Mouse (Mus musculus) cortical plate, adult 2 months (tissue): ENCODE results near the gene Cfc1.

ENCODE experiments used
- CTCF ChIP-seq: fragments of 200-500 bp; IDR thresholded peaks from 2 replicates; pipeline ENCODE4 v1.5.1; 2011; ENCODE audit warnings: mild to moderate bottlenecking, control low read depth, low read length; ENCODE audit not compliant: insufficient read depth; ENCODE audit errors: extremely low read depth
- POLR2A ChIP-seq: fragments of 200-500 bp; IDR thresholded peaks from 2 replicates; pipeline ENCODE4 v1.6.1; 2011; ENCODE audit warnings: mild to moderate bottlenecking, low read length, control low read depth; ENCODE audit not compliant: insufficient read depth; ENCODE audit errors: extremely low read depth

DNA sequence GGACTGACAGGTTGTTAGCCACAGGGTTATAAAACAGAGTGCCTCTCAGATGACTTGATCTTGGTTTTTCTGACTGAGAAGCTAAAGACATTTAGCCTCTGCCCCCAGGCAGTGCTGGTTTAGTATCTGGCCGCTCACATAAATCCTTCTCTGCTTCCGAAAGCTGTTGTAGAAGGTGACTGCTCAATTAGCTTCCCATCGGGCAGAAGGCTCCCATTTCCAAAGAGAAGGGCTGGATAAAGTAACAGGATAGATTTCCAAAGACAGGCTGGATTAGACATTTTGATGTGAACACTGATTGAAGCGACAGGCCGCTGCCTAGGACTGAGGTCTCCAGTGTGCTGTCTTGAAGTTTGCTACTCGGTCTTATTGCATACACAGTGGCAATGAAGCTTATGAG is 46.8 kb downstream of the Cfc1 start:
- no peak for TF ChIP-seq CTCF
- TF ChIP-seq POLR2A, result no peak
